Mouse (Mus musculus): ENCODE data around the gene Slc9a3.

GRCm38 (mm10) chr13:74208317-74208985, 87.2 kb downstream of the Slc9a3 start, which contains the start of gene Exoc3:
- TF ChIP-seq CTCF (IDR thresholded peaks at IDR 0.05; ENCODE audit: borderline replicate concordance, control insufficient read depth, extremely low read depth, insufficient read depth, low read length, poor library complexity) (0 out of 2 replicates have a peak, but pooled peaks have one; percentile 19), POLR2A (IDR thresholded peaks at IDR 0.05; ENCODE audit: control insufficient read depth, extremely low read depth, insufficient read depth, low read length, poor library complexity) (peak; percentile 83; the same call in 1 of the 2 replicates)

All from thymus, adult 2 months (tissue).